Mouse (Mus musculus): ENCODE measurements around the gene Prkci. TPM values are rescaled to one million over a fixed set of nuclear protein-coding genes. Genes with fewer than 3 reads are reported as not detected.

Prkci gene
- polyA plus RNA-seq, 1 experiment from 2014 or later: 38.7 TPM

- Histone ChIP-seq H3K27me3 (no peaks in the 10 kb centered on the region), H3K4me1 (no peaks in the 10 kb centered on the region), H3K9me3 (no peaks in the 10 kb centered on the region), H3K9ac (no peak overlapping the region), H3K27ac (no peak overlapping the region), H3K4me3 (replicated peaks) (no peak overlapping the region), H3K4me2 (no peak overlapping the region), H3K36me3 (replicated peaks) (no peaks in the 10 kb centered on the region)
- peak; percentile 63 for ATAC-seq (ENCODE audit: low FRiP score)
- 33% methylated on average over 9 of the region's 9 CpGs for WGBS
Measured at GRCm38 (mm10) chr3:30975102-30975754, 20.3 kb upstream of the Prkci start.

DNA sequence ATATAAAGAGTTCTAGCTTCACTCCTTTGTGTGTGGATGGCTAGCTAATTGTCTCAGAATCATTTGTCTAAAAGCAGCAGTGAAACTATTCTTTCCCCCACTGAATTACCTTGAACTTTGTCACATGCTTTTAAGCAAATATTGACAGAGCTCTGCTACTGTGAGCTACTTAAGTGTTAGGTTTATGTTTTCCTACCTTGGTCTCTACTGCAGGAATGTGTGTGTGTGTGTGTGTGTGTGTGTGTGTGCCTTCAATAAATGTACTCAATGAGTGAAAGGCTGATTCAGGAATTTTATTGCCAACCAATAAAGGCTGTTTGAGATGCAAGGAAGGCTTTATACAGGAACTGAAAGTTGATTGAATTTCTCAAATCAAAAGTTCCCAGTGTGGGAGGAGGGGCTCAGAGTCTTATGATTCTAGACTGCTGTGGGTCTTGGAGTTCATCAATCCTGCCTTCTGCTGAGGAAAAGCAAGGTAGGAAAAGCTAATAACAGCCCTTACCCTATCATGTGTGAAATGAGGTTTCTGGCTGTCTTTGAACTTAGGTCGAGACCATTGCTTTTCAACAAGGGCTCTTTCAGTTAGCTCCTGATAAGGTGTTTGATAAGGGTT lies 18.4 kb upstream of the Prkci start:
- Histone ChIP-seq H3K4me2 (no peak overlapping the region), H3K4me1 (no peaks in the 10 kb centered on the region), H3K9ac (no peak overlapping the region), H3K4me3 (replicated peaks) (no peak overlapping the region), H3K27me3 (no peaks in the 10 kb centered on the region), H3K36me3 (replicated peaks) (no peaks in the 10 kb centered on the region), H3K27ac (no peak overlapping the region), H3K9me3 (no peaks in the 10 kb centered on the region)
- WGBS: 66% methylated on average over 1 of the region's 1 CpGs
- no peak for ATAC-seq (ENCODE audit: low FRiP score)

DNA sequence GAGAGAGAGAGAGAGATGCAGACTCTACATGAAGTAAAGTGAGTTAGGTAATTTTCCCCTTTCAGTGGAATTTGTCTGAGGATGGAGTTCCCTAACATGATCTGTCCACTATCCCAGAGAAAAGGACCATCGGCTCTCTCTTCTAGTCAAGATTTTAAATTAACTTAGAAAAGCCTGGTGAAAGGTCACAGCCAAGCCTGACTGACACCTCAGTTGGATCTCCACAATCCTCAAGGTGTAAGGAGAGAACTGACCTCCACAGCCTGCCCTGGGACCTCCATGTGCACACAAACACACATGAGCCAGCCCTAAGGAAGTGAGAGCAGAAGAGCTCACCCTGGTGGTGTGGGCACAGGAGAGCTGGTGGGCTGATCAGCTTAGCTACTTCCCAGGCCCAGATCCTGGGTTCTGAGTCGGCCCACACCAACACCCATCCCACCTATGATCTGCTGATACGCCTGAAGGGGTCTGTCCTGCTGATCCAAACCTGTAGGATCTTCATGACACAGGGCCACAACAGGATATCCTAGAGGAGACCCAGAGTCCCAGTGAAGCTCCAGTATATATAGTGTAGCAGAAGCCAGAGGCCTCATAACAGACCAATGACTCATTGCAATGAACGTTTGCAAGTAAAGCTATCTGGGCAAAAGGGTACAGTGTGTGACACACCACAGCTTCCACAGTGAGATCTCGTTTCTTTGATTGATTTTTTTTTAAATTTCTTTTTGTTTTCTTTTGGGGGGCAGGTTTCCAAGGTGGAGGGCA lies 13.7 kb upstream of the Prkci start:
- H3K4me1 ChIP-seq: no peaks in the 10 kb centered on the region
- no peak for ATAC-seq (ENCODE audit: low FRiP score)
- no peaks in the 10 kb centered on the region for H3K36me3 ChIP-seq (replicated peaks)
- no peaks in the 10 kb centered on the region for H3K9me3 ChIP-seq
- no peak overlapping the region for H3K27ac ChIP-seq
- no peak overlapping the region for H3K9ac ChIP-seq
- WGBS: 88% methylated on average over 5 of the region's 5 CpGs
- H3K27me3 ChIP-seq: no peaks in the 10 kb centered on the region
- no peak overlapping the region for H3K4me3 ChIP-seq (replicated peaks)
- no peak overlapping the region for H3K4me2 ChIP-seq

DNA sequence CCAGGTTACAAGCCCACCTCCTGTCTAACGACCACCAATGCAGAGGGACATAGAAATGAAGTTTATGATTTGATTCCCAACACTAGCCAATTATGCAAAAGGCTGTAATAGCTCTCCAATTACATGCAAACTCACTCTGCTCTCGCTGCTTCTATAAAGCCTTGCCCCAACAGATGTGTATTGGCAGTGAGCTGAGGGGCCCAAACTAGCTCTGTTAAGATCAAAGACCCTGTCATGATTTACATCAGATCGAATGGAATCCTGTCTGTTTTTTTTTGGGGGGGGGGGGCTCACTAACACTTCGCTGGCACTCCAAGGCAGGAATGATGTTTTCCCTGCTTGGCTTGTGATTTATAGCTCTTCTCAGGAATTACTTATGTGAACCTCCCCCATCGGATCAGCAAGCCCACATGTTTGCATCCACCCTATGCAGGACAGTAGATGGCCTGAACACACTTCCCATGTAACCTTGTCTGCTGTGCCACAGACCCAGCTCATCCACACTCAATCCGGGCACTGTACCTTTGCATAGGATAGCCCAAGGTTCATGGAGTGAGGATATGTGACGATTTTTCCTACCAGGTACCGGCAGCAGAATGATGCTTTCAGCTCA lies 12.5 kb upstream of the Prkci start:
- 70% methylated on average over 8 of the region's 8 CpGs for WGBS
- Histone ChIP-seq H3K9me3 (no peaks in the 10 kb centered on the region), H3K4me1 (no peaks in the 10 kb centered on the region), H3K4me2 (no peak overlapping the region), H3K9ac (no peak overlapping the region), H3K27ac (no peak overlapping the region), H3K4me3 (replicated peaks) (no peak overlapping the region), H3K36me3 (replicated peaks) (no peaks in the 10 kb centered on the region), H3K27me3 (no peaks in the 10 kb centered on the region)
- no peak for ATAC-seq (ENCODE audit: low FRiP score)

DNA sequence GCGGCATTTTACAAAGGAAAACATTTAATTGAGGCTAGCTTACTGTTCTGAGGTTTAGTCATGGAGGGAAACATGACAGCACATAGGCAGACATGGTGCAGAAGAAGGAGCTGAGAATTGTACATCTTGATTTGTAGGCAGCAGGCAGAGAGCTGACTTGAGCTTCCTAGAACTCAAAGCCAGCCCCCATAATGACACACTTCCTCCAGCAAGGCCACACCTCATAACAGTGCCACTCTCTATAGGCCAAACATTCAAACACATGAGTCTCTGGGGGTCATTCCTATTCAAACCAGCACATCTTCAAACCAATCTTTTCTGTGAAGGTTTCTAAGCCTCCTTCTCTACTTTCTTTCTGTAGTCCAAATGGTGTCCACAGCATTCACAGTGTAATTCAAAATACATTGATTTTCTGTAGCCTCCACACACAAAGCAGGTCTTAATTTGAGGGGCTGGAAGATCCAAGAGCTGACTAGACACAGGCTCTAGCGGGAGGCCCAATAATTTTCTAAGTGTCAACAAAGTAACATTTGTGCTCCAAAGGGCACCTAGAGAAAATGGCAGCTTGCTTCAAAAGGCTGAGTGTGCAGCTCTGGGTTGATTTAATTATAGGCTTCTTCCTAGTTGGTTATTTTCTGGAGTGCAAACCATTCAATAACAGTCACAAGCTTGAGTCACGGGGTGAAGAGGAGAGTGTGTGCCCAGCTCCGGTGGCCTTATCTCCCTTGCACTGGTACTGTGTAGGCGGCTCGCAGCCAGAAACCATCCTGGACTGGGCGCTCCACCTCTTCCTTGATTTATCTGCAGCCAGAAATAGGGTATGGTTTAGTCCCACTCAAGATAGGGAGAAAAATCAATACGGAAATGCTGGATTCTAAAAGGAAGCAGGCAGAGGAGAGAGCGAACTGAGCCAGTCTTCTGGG lies 7.9 kb upstream of the Prkci start:
- 88% methylated on average over 9 of the region's 9 CpGs for WGBS
- no peaks in the 10 kb centered on the region for H3K36me3 ChIP-seq (replicated peaks)
- no peak overlapping the region for H3K27ac ChIP-seq
- no peaks in the 10 kb centered on the region for H3K27me3 ChIP-seq
- ATAC-seq (ENCODE audit: low FRiP score): no peak
- H3K4me2 ChIP-seq: no peak overlapping the region
- H3K9me3 ChIP-seq: no peaks in the 10 kb centered on the region
- H3K9ac ChIP-seq: no peak overlapping the region
- no peak overlapping the region for H3K4me3 ChIP-seq (replicated peaks)
- no peaks in the 10 kb centered on the region for H3K4me1 ChIP-seq

GRCm38 (mm10) chr3:30992161-30992560 lies 3.4 kb upstream of the Prkci start:
- Histone ChIP-seq H3K4me3 (replicated peaks) (no peak overlapping the region), H3K9ac (no peak overlapping the region), H3K4me1 (peaks cover 14% of the 10 kb centered on the region), H3K36me3 (replicated peaks) (no peaks in the 10 kb centered on the region), H3K27ac (no peak overlapping the region), H3K9me3 (no peaks in the 10 kb centered on the region), H3K27me3 (no peaks in the 10 kb centered on the region), H3K4me2 (no peak overlapping the region)
- 89% methylated on average over 7 of the region's 7 CpGs for WGBS
- no peak for ATAC-seq (ENCODE audit: low FRiP score)

DNA sequence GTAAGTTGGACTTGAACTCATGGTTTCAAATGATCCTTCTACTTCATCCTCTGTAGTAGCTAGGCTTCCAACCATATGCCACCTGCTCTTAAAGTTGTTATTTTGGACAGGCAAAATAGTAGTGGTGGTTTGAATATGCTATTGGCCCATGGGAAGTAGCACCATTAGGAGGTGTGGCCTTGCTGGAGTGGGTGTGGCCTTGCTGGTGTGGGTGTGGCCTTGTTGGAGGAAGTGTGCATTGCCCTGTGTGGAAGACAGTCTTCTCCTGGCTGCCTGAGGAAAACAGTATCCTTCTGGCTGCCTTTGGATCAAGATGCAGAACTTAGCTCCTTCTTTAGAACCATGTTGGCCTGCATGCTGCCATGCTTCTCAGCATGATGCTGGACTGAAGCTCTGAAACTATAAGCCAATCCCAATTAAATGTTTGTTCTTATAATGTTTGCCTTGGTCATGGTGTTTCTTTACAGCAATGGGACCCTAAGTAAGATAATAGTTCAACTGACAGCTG lies 2.4 kb upstream of the Prkci start:
- ATAC-seq (ENCODE audit: low FRiP score): no peak
- Histone ChIP-seq H3K4me1 (peaks cover 21% of the 10 kb centered on the region), H3K36me3 (replicated peaks) (no peaks in the 10 kb centered on the region), H3K4me3 (replicated peaks) (no peak overlapping the region), H3K27ac (no peak overlapping the region), H3K4me2 (no peak overlapping the region), H3K9ac (no peak overlapping the region), H3K27me3 (no peaks in the 10 kb centered on the region), H3K9me3 (no peaks in the 10 kb centered on the region)

DNA sequence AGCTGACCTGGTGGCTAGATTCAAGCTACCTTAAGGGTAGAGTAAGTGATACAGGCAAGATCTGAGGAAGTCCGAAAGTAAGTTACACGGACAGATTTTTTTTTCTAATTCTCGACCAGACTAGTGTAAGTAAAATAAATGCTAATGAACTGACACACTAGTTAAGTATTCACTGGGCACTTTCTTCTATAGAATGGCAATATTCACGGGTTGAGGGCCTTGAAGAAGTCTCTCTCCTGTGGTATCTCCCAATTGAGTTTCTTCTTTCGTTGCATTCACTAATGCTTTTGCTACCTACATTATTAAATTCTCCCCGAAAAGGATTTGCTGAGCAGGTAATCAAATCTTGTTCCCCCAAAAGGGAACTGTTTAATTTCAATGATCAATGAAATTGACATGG lies 688 bp upstream of the Prkci start:
- H3K9ac ChIP-seq: 0 out of 2 replicates have a peak overlapping the region, but pooled peaks have one; percentile 82

GRCm38 (mm10) chr3:30995899-30996687 lies 546 bp downstream of the Prkci start:
- WGBS: under 1% methylated on average over 49 of the region's 49 CpGs
- no peaks in the 10 kb centered on the region for H3K9me3 ChIP-seq
- no peaks in the 10 kb centered on the region for H3K36me3 ChIP-seq (replicated peaks)
- H3K4me1 ChIP-seq: peaks cover 25% of the 10 kb centered on the region
- 0 out of 2 replicates have a peak overlapping the region, but pooled peaks have one; percentile 50 for H3K27ac ChIP-seq
- peak; percentile 81 for ATAC-seq (ENCODE audit: low FRiP score)
- peak overlapping the region; percentile 66 for H3K4me2 ChIP-seq
- peak overlapping the region; percentile 86 for H3K4me3 ChIP-seq (replicated peaks)
- peak overlapping the region; percentile 82 for H3K9ac ChIP-seq
- no peaks in the 10 kb centered on the region for H3K27me3 ChIP-seq

More for the DNA sequence above, 688 bp upstream of the Prkci start:
- H3K27me3 ChIP-seq: no peaks in the 10 kb centered on the region
- H3K4me1 ChIP-seq: peaks cover 22% of the 10 kb centered on the region
- WGBS: 21% methylated on average over 6 of the region's 6 CpGs
- no peak overlapping the region for H3K27ac ChIP-seq
- no peaks in the 10 kb centered on the region for H3K9me3 ChIP-seq
- no peaks in the 10 kb centered on the region for H3K36me3 ChIP-seq (replicated peaks)
- peak overlapping the region; percentile 86 for H3K4me3 ChIP-seq (replicated peaks)
- ATAC-seq (ENCODE audit: low FRiP score): no peak
- peak overlapping the region; percentile 66 for H3K4me2 ChIP-seq

DNA sequence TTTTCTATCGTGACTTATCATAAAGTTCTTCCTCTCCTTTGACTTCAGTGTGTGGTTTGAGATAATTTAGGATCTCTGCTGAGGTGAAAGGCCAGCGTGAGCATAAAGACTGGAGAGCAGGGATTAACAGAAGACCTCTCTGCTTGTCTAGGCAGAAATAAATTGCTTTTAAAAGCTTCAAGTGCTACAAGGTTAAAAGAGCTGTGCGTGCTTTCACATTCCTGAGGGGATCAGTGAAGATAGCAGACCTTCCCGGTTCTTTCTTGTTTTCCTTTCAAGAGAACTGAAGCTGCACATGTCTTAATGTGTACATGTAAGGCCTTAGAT lies 1.1 kb downstream of the Prkci start:
- no peaks in the 10 kb centered on the region for H3K9me3 ChIP-seq

GRCm38 (mm10) chr3:30999401-31000017 lies 4.0 kb downstream of the Prkci start:
- H3K4me2 ChIP-seq: no peak overlapping the region
- no peak overlapping the region for H3K27ac ChIP-seq
- peaks cover 25% of the 10 kb centered on the region for H3K4me1 ChIP-seq
- ATAC-seq (ENCODE audit: low FRiP score): no peak
- no peaks in the 10 kb centered on the region for H3K27me3 ChIP-seq
- no peak overlapping the region for H3K9ac ChIP-seq
- no peaks in the 10 kb centered on the region for H3K36me3 ChIP-seq (replicated peaks)
- WGBS: 67% methylated on average over 10 of the region's 10 CpGs
- no peak overlapping the region for H3K4me3 ChIP-seq (replicated peaks)
- H3K9me3 ChIP-seq: no peaks in the 10 kb centered on the region

More for the DNA sequence above, 1.1 kb downstream of the Prkci start:
- no peak for ATAC-seq (ENCODE audit: low FRiP score)
- Histone ChIP-seq H3K4me3 (replicated peaks) (peak overlapping the region; percentile 86), H3K36me3 (replicated peaks) (no peaks in the 10 kb centered on the region), H3K27me3 (no peaks in the 10 kb centered on the region), H3K27ac (no peak overlapping the region), H3K4me2 (peak overlapping the region; percentile 66), H3K9ac (peak overlapping the region; percentile 82), H3K4me1 (peaks cover 25% of the 10 kb centered on the region)
- 1% methylated on average over 4 of the region's 4 CpGs for WGBS
